Mouse (Mus musculus): ENCODE data around the gene Polr2l.
A peak's percentile ranks its signal among the peaks of the same experiment; 100 is the strongest.

Gene Polr2l

GRCm38 (mm10) chr7:141468522-141469211 is 6.3 kb downstream of the Polr2l start:
- DNase-seq (ENCODE audit: inconsistent age in 2 of 2, low spot score in 1 of 2): peak; percentile 89 to 96

GRCm38 (mm10) chr7:141468164-141468521 is 6.8 kb downstream of the Polr2l start:
- DNase-seq (ENCODE audit: inconsistent age in 2 of 2, low spot score in 1 of 2): peak; percentile 72 to 87

GRCm38 (mm10) chr7:141467230-141468030 is 7.5 kb downstream of the Polr2l start, which contains the start of gene Cd151:
TSS of gene Cd151 (plus strand) at chr7:141467392.
- DNase-seq (ENCODE audit: inconsistent age in 2 of 2, low spot score in 1 of 2): peak; percentile 94 to 97

GRCm38 (mm10) chr7:141466607-141467148 is 8.3 kb downstream of the Polr2l start:
- peak in 1 of 2 experiments; percentile 51 for DNase-seq (ENCODE audit: inconsistent age in 2 of 2, low spot score in 1 of 2)

GRCm38 (mm10) chr7:141466045-141466394 is 8.9 kb downstream of the Polr2l start:
- DNase-seq (ENCODE audit: inconsistent age in 2 of 2, low spot score in 1 of 2): peak; percentile 65 to 73

GRCm38 (mm10) chr7:141465388-141466044 is 9.4 kb downstream of the Polr2l start:
- DNase-seq (ENCODE audit: inconsistent age in 2 of 2, low spot score in 1 of 2): peak; percentile 43 to 52

GRCm38 (mm10) chr7:141464603-141465201 is 10.2 kb downstream of the Polr2l start:
- DNase-seq (ENCODE audit: inconsistent age in 2 of 2, low spot score in 1 of 2): peak; percentile 44 to 62

GRCm38 (mm10) chr7:141463824-141464602 is 10.9 kb downstream of the Polr2l start:
- peak; percentile 67 to 82 for DNase-seq (ENCODE audit: inconsistent age in 2 of 2, low spot score in 1 of 2)

GRCm38 (mm10) chr7:141462333-141462821 is 12.6 kb downstream of the Polr2l start:
- DNase-seq (ENCODE audit: inconsistent age in 2 of 2, low spot score in 1 of 2): peak; percentile 20 to 66

GRCm38 (mm10) chr7:141461521-141462332 is 13.2 kb downstream of the Polr2l start:
- peak; percentile 46 to 68 for DNase-seq (ENCODE audit: inconsistent age in 2 of 2, low spot score in 1 of 2)

- DNase-seq (ENCODE audit: inconsistent age in 2 of 2, low spot score in 1 of 2): peak; percentile 32 to 65
Measured at GRCm38 (mm10) chr7:141460391-141461113, 14.4 kb downstream of the Polr2l start, which contains the start of gene Cracr2b. TSS of gene Cracr2b (plus strand) at chr7:141461094.

- DNase-seq (ENCODE audit: inconsistent age in 2 of 2, low spot score in 1 of 2): peak in 1 of 2 experiments; percentile 20
Measured at GRCm38 (mm10) chr7:141460001-141460390, 14.9 kb downstream of the Polr2l start.

GRCm38 (mm10) chr7:141459301-141459711 is 15.6 kb downstream of the Polr2l start:
- DNase-seq (ENCODE audit: inconsistent age in 2 of 2, low spot score in 1 of 2): peak; percentile 49 to 70

- peak in 1 of 2 experiments; percentile 32 for DNase-seq (ENCODE audit: inconsistent age in 2 of 2, low spot score in 1 of 2)
Measured at GRCm38 (mm10) chr7:141458661-141459060, 16.3 kb downstream of the Polr2l start.

- DNase-seq (ENCODE audit: inconsistent age in 2 of 2, low spot score in 1 of 2): peak; percentile 67 to 85
Measured at GRCm38 (mm10) chr7:141457986-141458660, 16.8 kb downstream of the Polr2l start.

GRCm38 (mm10) chr7:141457236-141457635 is 17.7 kb downstream of the Polr2l start:
- DNase-seq (ENCODE audit: inconsistent age in 2 of 2, low spot score in 1 of 2): no peak

GRCm38 (mm10) chr7:141456739-141457138 is 18.2 kb downstream of the Polr2l start:
- DNase-seq (ENCODE audit: inconsistent age in 2 of 2, low spot score in 1 of 2): peak; percentile 80 to 89
